21 mouse cellular contexts compared by ENCODE assay signal in the genomic region with DNA sequence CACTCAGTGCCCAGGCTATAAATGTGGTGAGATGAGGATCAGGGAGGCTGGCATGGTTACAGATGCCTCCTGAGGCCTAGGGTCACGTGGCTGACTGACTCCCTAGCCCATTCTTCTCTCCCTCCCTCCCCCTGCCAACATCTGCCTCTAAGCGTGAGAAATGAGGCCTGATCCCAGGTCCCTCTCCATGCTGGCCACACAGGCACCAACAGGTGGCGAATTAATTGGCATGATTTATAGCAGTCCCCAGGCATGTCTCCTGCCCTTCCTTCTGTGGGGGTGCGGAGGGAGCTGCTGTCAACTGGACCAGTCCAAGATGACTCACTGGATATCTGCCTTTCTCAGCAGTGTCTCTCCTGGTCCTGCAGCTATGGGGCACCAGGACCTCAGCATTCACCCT. TPM values are rescaled to one million over a fixed set of nuclear protein-coding genes. Genes with fewer than 3 reads are reported as not detected.
DNase-seq lines count a peak whose midpoint lies in the region; ATAC-seq and TF ChIP-seq lines count a peak whose summit lies in the region.
"Had no signal": no experiment of that assay in that cellular context is flagged by ENCODE, and none has a peak within 500 bp of the region (broad histone marks: within the 10 kb centered on the region; RNA-seq: fewer than 3 reads in every experiment).

No protein-coding gene starts in this region.

- no peak overlapping the region for H3K4me2 ChIP-seq in embryonic facial prominence, embryonic 14.5 days (ENCODE audit: low read depth, low read length)
- H3K4me2 ChIP-seq in kidney, embryonic 16.5 days (replicated peaks; ENCODE audit: low read depth, low read length): no peak overlapping the region
- H3K4me2 ChIP-seq in myocyte (ENCODE audit: low read depth): no peak overlapping the region
- H3K4me2 ChIP-seq in intestine, embryonic 15.5 days (replicated peaks): no peak overlapping the region
- H3K4me2 ChIP-seq: embryonic facial prominence, embryonic 12.5 days; forebrain, embryonic 12.5 days; hindbrain, embryonic 13.5 days had no signal

- H3K79me2 ChIP-seq in myocyte (ENCODE audit: control insufficient read depth, insufficient read depth): no peaks in the 10 kb centered on the region

- TF ChIP-seq POLR2A in myocyte (IDR thresholded peaks at IDR 0.05; ENCODE audit: insufficient read length, low read depth): no peak

- ATAC-seq in embryonic facial prominence, embryonic 14.5 days (ENCODE audit: low read depth): peak; percentile 51
- peak; percentile 46; the same call in 1 of the 2 replicates for ATAC-seq in kidney, embryonic 16.5 days (ENCODE audit: low FRiP score, low TSS enrichment)
- no peak for ATAC-seq in intestine, embryonic 15.5 days
- ATAC-seq: forebrain, embryonic 16.5 days had no signal

- no peak overlapping the region for H3ac ChIP-seq in myocyte (ENCODE audit: control insufficient read depth, insufficient read length)

- no peaks in the 10 kb centered on the region for H3K4me1 ChIP-seq in embryonic facial prominence, embryonic 14.5 days (ENCODE audit: control insufficient read depth, insufficient read depth, low read length)
- no peaks in the 10 kb centered on the region for H3K4me1 ChIP-seq in embryonic facial prominence, embryonic 10.5 days
- no peaks in the 10 kb centered on the region for H3K4me1 ChIP-seq in kidney, embryonic 16.5 days (ENCODE audit: insufficient read depth, low read length)
- H3K4me1 ChIP-seq in intestine, embryonic 15.5 days (replicated peaks): no peaks in the 10 kb centered on the region
- H3K4me1 ChIP-seq: embryonic facial prominence, embryonic 12.5 days; forebrain, embryonic 12.5 days had no signal

- peaks cover 70% of the 10 kb centered on the region for H3K36me3 ChIP-seq in embryonic facial prominence, embryonic 14.5 days (ENCODE audit: control insufficient read depth, insufficient read depth, low read length)
- peaks cover 87% of the 10 kb centered on the region for H3K36me3 ChIP-seq in embryonic facial prominence, embryonic 10.5 days (replicated peaks)
- H3K36me3 ChIP-seq in kidney, embryonic 16.5 days (ENCODE audit: insufficient read depth, low read length): peaks cover 22% of the 10 kb centered on the region; the same call in 1 of the 2 replicates
- peaks cover 27% of the 10 kb centered on the region for H3K36me3 ChIP-seq in myocyte (ENCODE audit: control insufficient read depth, insufficient read depth)
- no peaks in the 10 kb centered on the region for H3K36me3 ChIP-seq in intestine, embryonic 15.5 days

- no peak overlapping the region for H3K27ac ChIP-seq in embryonic facial prominence, embryonic 14.5 days (replicated peaks; ENCODE audit: low read depth, low read length)
- H3K27ac ChIP-seq in embryonic facial prominence, embryonic 10.5 days (replicated peaks): no peak overlapping the region
- no peak overlapping the region for H3K27ac ChIP-seq in kidney, embryonic 16.5 days (ENCODE audit: low read length)
- H3K27ac ChIP-seq in intestine, embryonic 15.5 days: no peak overlapping the region
- H3K27ac ChIP-seq: embryonic facial prominence, embryonic 12.5 days; forebrain, embryonic 12.5 days; heart, embryonic 10.5 days; hindbrain, embryonic 13.5 days had no signal

- no peak for DNase-seq in embryonic facial prominence, embryonic 14.5 days (ENCODE audit: low spot score)
- no peak for DNase-seq in embryonic facial prominence, embryonic 10.5 days (ENCODE audit: low spot score)
- DNase-seq in kidney, adult 9 months: no peak
- DNase-seq in retina, postnatal 1 day: peak; percentile 53
- no peak for DNase-seq in retina, embryonic 14.5 days (ENCODE audit: low spot score)
- DNase-seq: adrenal gland, postnatal 10 days; cerebellum, adult 18-20 months; cerebellum, postnatal 14 days; embryo, embryonic 11 days; gastrocnemius, postnatal 10 days; heart, adult 18-20 months; heart, postnatal 10 days; heart, postnatal 4 days had no signal

- no peak overlapping the region for H3K9ac ChIP-seq in embryonic facial prominence, embryonic 14.5 days (ENCODE audit: low read depth, low read length)
- no peak overlapping the region for H3K9ac ChIP-seq in kidney, embryonic 16.5 days (replicated peaks; ENCODE audit: low read length)
- H3K9ac ChIP-seq in intestine, embryonic 15.5 days: no peak overlapping the region
- H3K9ac ChIP-seq: embryonic facial prominence, embryonic 12.5 days; forebrain, embryonic 12.5 days; hindbrain, embryonic 13.5 days had no signal

- no peaks in the 10 kb centered on the region for H3K27me3 ChIP-seq in embryonic facial prominence, embryonic 14.5 days (replicated peaks; ENCODE audit: control insufficient read depth, insufficient read depth, low read length)
- no peaks in the 10 kb centered on the region for H3K27me3 ChIP-seq in embryonic facial prominence, embryonic 10.5 days (replicated peaks; ENCODE audit: low read depth, poor library complexity, severe bottlenecking)
- no peaks in the 10 kb centered on the region for H3K27me3 ChIP-seq in kidney, embryonic 16.5 days (ENCODE audit: insufficient read depth, low read length)
- H3K27me3 ChIP-seq in myocyte (ENCODE audit: control insufficient read depth, insufficient read depth, insufficient read length): no peaks in the 10 kb centered on the region
- H3K27me3 ChIP-seq in intestine, embryonic 15.5 days (replicated peaks): no peaks in the 10 kb centered on the region
- H3K27me3 ChIP-seq: embryonic facial prominence, embryonic 12.5 days; forebrain, embryonic 12.5 days; hindbrain, embryonic 13.5 days had no signal

- 69% methylated on average over 4 of the region's 4 CpGs for WGBS in embryonic facial prominence, embryonic 14.5 days
- 80% methylated on average over 4 of the region's 4 CpGs for WGBS in embryonic facial prominence, embryonic 10.5 days
- 38% methylated on average over 4 of the region's 4 CpGs for WGBS in kidney, embryonic 16.5 days
- WGBS in intestine, embryonic 15.5 days: 60% methylated on average over 4 of the region's 4 CpGs

- H3K4me3 ChIP-seq in embryonic facial prominence, embryonic 14.5 days (ENCODE audit: low read depth, low read length): no peak overlapping the region
- H3K4me3 ChIP-seq in embryonic facial prominence, embryonic 10.5 days: no peak overlapping the region
- H3K4me3 ChIP-seq in kidney, embryonic 16.5 days (ENCODE audit: low read length): no peak overlapping the region
- no peak overlapping the region for H3K4me3 ChIP-seq in myocyte
- H3K4me3 ChIP-seq in intestine, embryonic 15.5 days (replicated peaks): no peak overlapping the region
- H3K4me3 ChIP-seq: embryonic facial prominence, embryonic 12.5 days; forebrain, embryonic 12.5 days; heart, embryonic 10.5 days; hindbrain, embryonic 13.5 days had no signal

- H3K9me3 ChIP-seq in embryonic facial prominence, embryonic 14.5 days (ENCODE audit: control insufficient read depth, low read length): no peaks in the 10 kb centered on the region
- H3K9me3 ChIP-seq in embryonic facial prominence, embryonic 10.5 days: no peaks in the 10 kb centered on the region
- H3K9me3 ChIP-seq in kidney, embryonic 16.5 days (ENCODE audit: low read length): no peaks in the 10 kb centered on the region
- H3K9me3 ChIP-seq in intestine, embryonic 15.5 days: no peaks in the 10 kb centered on the region
- H3K9me3 ChIP-seq: embryonic facial prominence, embryonic 12.5 days; forebrain, embryonic 12.5 days; heart, embryonic 10.5 days; hindbrain, embryonic 13.5 days had no signal

TF ChIP-seq in myocyte, 11 proteins besides CTCF, POLR2A, EP300 and RAD21:
- TF ChIP-seq TCF12 (IDR thresholded peaks at IDR 0.05; ENCODE audit: insufficient read depth, poor library complexity, severe bottlenecking) (peak; percentile 61), USF1 (IDR thresholded peaks at IDR 0.05; ENCODE audit: low read depth) (peak; percentile 62), MYOD1 (IDR thresholded peaks at IDR 0.05; ENCODE audit: control insufficient read depth in 1 of 3, insufficient read length in 2 of 3, low read depth in 2 of 3) (peak; percentile 62 to 95 (median 84)), SRF (IDR thresholded peaks at IDR 0.05; ENCODE audit: control insufficient read depth, insufficient read length, low read depth) (no peak), MYOG (IDR thresholded peaks at IDR 0.05; ENCODE audit: control insufficient read depth in 1 of 3, insufficient read depth in 1 of 3, insufficient read length in 2 of 3, low read depth in 2 of 3) (peak in 2 of 3 experiments; percentile 20 to 67)

RNA-seq across cellular contexts. Expression of gene Cd276, which starts 27.4 kb away (rescaled TPM):
- 56.1 and 61.1 TPM in 2 replicates for polyA plus RNA-seq in embryonic facial prominence, embryonic 14.5 days (2014; fragmentation: Nextera tagmentation; extraction: Ambion mirVana)
- polyA plus RNA-seq in embryonic facial prominence, embryonic 10.5 days (2016; fragmentation: Nextera tagmentation; extraction: Ambion mirVana): 47.8 and 49.7 TPM in 2 replicates
- 38.5 and 41.9 TPM in 2 replicates for polyA plus RNA-seq in kidney, embryonic 16.5 days (2015; fragmentation: Nextera tagmentation; extraction: Ambion mirVana)
- 49.5 TPM for polyA plus RNA-seq in myocyte (2012; fragmentation: generic; extraction: Trizol)
- 22.7 and 23.6 TPM in 2 replicates for polyA plus RNA-seq in intestine, embryonic 15.5 days (2015; fragmentation: Nextera tagmentation; extraction: Ambion mirVana)

RNA-seq across cellular contexts. Expression of gene Insyn1, which starts 39.4 kb away (rescaled TPM):
- polyA plus RNA-seq in embryonic facial prominence, embryonic 14.5 days (2014; fragmentation: Nextera tagmentation; extraction: Ambion mirVana): 4.9 and 5.0 TPM in 2 replicates
- polyA plus RNA-seq in embryonic facial prominence, embryonic 10.5 days (2016; fragmentation: Nextera tagmentation; extraction: Ambion mirVana): 0.85 and 1.1 TPM in 2 replicates
- polyA plus RNA-seq in kidney, embryonic 16.5 days (2015; fragmentation: Nextera tagmentation; extraction: Ambion mirVana): 1.0 and 1.5 TPM in 2 replicates
- polyA plus RNA-seq in myocyte (2012; fragmentation: generic; extraction: Trizol): 40.5 TPM
- polyA plus RNA-seq in intestine, embryonic 15.5 days (2015; fragmentation: Nextera tagmentation; extraction: Ambion mirVana): 0.67 and 0.96 TPM in 2 replicates

RNA-seq across cellular contexts. Expression of gene Nptn, which starts 54.2 kb away (rescaled TPM):
- polyA plus RNA-seq in embryonic facial prominence, embryonic 14.5 days (2014; fragmentation: Nextera tagmentation; extraction: Ambion mirVana): 151 and 173 TPM in 2 replicates
- 51.3 and 53.5 TPM in 2 replicates for polyA plus RNA-seq in embryonic facial prominence, embryonic 10.5 days (2016; fragmentation: Nextera tagmentation; extraction: Ambion mirVana)
- 135 and 139 TPM in 2 replicates for polyA plus RNA-seq in kidney, embryonic 16.5 days (2015; fragmentation: Nextera tagmentation; extraction: Ambion mirVana)
- polyA plus RNA-seq in myocyte (2012; fragmentation: generic; extraction: Trizol): 349 TPM
- polyA plus RNA-seq in intestine, embryonic 15.5 days (2015; fragmentation: Nextera tagmentation; extraction: Ambion mirVana): 119 TPM in 2 replicates
